Mouse (Mus musculus) retina, postnatal 1 day (tissue): ENCODE measurements around the gene Fahd1.

Experiments used
- DNase-seq: peaks from one replicate; pipeline ENCODE4 v3.0.0-alpha.2; 2012

Fahd1 gene

DNA sequence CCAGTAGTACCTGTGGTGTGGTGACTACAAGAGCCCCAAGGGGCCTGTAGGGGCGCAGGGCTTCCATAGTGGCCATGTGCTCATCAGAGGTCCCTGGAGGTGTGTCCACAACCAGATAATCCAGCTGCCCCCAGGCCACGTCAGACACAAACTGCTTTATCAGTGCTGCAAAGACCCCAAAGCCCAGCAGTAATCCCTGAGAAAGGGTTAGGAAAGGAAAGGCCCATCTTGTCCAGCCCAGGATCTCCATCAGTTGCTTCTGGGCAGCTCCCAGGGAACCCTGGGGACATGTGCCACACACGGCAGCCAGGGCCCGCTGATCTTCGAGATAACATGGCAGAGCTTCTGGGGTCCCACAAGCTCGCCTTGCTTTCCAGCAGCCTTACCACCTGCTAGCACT is 34.2 kb upstream of the Fahd1 start:
- DNase-seq: no peak

DNA sequence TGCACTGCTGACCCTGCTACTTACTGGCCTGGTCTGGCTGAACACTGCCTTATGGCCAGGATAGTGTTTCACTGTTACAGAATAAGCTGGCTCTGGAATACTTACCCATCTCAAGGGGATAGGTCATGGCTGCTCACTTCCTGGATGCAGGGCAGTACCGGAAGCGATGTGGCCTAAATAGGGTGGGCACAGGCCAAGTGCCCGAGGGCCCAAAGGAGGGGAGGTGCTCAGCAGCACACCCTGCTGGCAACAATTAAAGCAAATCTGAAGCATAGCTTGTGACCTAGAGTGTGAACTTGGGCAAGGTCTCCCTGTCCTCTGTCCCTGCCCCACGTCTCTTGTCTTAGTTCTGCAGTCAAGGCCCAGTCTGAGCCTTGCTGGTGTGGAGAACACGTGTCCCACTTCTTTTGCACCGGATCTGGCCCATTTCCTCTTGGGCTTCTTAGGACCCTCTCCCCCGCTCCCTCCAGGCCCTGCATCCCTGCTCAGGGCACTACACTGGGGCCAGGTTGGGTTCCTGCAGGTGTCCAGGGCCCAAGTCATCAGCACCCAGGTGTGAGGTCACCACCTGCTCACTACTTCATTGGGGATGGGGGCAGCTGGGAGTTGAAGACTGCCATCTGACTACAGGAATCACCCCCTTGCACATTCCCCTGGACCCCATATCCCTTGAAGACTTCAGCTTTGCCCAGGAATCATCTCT is 31.7 kb upstream of the Fahd1 start:
- DNase-seq: peak; percentile 79

DNA sequence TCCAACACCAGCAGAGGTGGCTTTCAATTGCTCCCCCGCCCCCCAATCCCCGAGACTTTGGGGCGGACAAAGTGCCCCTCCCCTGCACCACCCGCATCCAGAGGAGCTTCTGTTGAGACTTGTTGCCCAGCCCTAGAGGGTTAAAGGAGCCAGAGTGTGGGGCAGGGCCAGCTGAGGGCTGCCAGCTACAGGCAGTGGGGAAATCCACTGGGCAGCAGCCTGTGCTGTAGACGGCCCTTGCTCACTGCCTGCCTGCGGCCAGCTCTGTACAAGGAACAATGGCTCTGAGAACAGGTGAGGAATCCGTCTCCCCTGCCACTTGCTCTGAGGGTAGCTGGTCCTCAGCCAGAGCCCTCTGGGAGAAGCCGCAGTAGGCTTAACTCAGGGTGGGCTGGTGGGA is 28.4 kb upstream of the Fahd1 start:
- DNase-seq: no peak

DNA sequence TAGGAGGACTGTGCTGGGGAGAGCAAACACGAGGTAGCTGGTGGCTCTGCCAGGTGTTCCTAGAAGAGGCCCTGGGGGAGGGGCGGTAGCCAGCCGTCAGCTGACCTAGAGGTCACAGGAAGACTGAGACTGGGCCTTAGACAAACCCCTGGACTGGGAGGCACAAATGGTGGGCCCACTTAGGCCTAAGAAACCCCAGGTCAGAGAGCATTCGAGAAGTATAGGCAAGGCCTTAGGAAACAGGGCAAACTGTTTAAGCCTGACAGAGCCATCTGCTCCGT is 27.9 kb upstream of the Fahd1 start:
- no peak for DNase-seq

DNA sequence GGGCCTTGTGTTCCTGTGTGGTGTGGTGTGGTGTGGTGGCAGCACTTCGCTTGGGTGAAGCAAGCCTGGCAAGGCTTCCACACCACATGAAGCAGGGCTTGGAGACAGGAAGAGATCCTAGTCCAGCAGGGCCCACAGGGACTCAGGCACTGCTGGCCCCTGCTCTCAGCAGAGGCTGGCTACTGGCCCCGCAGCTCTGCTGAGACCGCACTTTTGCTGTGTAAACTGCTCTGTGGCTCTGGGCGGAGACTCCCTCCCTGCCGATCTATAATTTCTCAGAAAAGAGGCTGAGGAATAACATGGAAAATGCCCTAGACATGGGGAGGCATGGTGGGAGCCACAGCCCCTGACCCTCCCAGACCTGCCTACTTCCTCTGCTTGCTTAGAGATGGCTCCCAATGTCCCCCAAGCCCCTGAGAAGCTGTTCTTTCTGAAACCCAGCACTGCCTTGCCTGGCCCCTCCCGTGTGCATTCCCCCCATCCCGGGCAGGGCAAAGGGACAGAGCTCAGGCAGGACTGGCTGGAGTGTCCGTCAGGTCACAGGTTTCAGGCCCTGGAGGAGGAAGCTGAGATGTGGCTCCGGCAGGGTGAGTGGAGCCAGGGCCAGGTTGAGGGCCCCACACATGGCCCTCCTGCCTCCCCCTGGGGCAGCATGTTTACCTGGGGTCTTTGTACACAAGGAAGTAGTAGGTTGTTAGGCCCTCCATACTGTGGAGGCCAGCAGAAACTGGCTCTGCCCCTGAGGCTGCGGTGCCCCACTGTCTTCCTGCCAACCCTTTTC is 27.4 kb upstream of the Fahd1 start:
- no peak for DNase-seq

DNA sequence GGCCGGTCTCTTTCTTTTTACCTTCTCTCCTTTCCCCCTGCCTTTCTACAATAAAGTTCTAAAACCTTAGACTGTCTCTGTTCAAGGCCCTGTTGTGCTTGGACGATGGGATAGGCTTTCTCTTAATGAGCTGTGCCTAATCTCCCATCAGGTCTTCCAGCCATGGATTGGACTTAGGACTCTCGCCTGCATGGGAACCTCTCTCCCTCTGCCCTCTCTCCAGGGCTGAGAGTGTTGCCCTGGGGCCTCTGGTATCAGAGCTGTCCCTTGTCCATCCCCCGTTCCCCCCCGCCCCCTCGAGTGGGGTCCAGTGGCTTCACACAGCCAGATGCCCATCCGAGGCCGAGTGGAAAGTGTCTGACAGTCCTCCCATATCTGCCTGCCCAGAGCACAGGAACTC is 24.8 kb upstream of the Fahd1 start:
- no peak for DNase-seq

DNA sequence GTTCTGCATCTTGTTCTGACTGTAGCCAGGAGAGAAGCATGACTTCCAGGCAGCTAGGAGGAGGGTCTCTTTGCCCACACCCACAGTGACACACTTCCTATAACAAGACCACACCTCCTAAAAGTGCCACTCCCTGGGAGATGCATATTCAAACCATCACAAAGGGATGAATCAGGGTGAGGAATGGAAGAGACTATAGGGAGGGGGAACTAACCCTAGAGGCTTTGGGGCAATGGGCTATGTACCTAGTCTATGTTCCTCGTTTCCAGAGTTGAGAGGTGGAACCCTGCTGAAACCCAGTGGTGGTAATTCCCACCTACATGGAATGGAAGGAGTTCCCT is 24.2 kb upstream of the Fahd1 start:
- no peak for DNase-seq

DNA sequence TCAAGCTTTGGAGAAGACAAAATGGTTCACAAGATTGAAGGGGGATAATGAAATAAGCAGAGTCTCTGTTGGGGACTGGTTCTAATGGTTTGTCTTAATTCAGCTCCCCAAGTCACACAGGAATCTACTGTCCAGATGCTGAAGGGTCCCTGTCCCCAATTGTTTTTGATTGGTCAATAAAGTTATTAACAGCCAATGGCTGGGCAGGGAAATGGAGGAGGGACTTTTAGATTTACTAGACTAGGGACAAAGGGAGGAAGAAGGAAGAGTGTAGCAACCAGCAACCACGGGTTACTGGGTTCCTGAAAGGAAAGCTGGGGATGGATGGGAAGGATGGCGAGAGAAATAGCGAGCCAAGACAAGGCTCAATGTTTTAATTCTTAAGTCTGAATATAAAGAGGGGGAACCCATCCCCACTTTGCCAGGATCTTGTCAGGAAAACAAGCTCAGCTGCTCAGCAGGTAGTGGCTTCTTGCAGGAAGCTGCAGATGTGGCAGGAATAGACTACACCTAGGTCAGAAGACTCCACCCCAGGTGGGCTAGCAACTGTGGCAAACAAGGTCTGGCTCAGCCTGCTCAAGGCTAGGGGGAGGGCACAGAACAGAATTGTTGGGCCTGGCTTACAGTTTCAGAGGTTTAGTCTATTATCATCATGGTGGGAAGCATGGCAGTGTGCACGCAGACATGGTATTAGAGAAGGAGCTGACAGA is 23.7 kb upstream of the Fahd1 start:
- DNase-seq: no peak

DNA sequence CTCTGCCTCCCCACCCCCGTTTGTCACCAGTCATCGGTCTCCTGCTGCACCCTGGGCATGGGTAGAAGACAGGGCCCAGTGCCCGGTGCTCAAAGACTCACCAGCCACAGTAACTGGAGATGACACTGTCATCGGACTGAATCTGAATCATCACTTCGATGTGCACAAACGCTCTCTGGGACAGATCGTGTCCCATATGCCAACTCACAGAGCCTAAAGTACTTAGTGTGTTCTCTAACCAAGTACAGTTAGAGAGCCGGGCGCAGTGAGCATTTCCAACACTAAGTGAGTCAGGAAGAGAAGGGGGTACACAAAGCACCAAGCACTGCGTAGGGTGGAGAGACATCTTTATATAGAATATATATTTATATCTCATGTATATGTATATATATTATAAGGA is 17.8 kb upstream of the Fahd1 start:
- DNase-seq: no peak

DNA sequence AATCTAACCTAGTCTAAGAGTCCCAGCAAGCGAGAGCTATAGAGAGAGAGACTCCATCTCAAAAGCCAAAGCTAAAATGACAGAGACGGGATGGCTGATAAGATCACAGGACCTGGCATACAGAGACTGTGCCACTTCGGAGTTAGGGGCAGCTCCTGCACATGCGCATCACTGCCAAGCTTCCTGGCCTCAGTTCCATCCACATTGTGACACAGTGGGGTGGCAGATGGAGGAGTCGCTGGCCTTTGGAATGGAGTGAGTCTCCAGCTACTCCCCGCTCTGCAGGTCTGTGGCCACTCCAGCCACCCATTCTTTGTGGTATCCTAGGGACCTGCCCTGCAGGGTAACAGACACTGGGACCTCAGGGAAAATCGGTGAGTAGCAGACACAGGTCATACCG is 15.6 kb upstream of the Fahd1 start, which contains the start of gene Igfals:
Gene Igfals (plus strand): TSS at position 222 of the 400 bp plus-strand sequence.
- no peak for DNase-seq

DNA sequence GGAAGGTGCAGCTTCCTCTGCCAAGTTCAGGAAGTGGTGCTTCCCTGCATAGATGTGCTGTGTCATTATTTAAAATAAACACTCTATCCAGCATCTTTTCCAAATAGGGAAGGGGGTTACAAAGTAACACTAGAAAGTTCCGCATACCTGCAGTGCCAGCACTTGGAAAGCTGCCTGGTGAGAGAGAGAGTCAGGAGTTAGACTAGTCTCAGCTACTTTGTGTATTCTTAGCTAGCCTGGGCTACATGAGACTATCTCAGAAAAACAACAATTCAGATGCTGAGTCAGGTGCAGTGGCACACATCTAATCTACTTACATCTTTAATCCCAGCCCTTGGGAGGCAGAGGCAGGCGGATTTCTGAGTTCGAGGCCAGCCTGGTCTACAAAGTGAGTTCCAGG is 11.6 kb upstream of the Fahd1 start:
- DNase-seq: no peak

DNA sequence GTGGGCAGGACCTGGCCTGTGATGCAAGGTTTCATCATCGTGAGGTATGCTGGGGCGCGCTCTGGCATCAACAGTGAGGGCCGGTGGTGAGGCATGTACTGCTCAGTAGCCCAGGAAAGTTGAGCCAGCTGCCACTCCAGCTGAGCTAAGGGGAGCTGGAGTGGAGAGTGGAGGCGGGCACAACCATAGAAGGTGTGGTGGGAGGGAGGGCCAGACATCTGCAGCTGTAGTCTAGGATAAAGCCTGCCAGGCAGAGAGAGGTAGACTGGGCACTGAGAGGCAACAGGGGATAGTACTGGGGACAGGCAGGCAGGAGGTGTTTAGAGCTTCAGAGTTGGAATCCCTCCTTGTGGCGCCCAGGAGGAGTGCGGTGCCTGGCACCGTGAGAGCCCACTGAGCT is 9.9 kb upstream of the Fahd1 start:
- DNase-seq: no peak

DNA sequence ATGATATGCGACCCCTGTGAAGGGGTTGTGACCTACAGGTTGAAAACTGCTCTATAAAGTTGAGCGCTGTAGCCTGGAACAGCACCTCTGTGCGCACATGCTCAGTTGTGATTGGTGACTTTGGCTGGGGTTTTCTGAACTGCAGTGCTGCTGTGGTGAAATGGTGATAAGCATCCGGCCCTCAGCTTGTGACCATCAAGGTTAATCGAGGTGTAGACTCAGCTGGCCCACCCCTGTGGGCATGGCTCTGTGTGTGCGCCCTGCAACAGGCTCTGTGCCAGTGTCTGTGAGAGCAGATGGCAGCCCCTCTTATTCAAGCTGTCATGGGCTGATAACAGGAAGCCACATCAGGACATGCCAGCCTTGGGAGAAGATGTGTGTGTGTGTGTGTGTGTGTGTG is 8.8 kb upstream of the Fahd1 start:
- DNase-seq: no peak

DNA sequence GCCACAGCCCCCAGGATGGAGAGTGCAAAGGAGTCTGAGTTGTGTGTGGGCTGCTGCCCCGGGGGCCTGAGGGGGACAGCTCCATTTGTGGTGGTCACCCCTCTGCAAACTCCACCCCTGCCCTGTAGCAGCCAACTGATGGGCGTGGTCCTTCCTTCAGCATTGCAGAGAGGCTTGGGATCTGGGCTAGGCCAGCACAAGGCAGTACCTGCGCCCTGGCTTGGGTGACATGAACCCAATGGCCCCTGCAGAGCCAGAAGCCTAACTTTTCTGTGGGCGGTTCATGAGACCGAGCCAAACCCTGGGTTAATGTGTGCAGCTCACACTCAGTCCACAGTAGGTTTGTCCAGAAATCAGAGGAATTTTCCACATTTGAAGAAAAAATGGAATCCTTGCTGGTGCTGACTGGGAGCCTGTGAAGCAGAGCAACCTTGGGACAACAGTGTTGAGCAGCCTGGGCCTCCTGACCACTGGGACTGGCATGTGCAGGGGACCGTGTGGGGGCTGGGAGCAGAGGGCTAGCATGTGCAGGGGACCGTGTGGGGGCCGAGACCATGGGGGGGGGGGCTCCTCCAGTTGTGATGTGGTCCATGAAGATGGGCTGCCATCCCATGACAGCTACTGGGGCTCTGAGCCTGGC is 7.8 kb upstream of the Fahd1 start:
- no peak for DNase-seq

DNA sequence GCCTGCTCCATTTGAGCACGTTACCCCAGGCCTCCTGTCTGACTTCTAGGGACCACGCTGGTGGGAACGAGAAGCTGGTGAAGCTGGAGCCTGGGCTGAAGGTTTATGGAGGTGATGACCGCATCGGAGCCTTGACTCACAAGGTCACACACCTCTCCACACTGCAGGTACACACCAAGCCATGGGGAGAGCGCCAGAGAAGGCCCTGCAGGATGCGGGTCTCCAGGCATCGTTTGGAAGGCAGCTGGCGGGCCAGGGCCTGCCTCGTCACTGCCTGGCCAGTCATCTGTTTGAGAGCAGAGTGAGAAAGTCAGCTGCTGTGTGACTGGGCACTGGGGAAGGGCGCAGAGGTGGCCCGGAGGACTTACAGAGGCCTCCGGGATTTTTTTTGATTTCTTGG is 6.4 kb upstream of the Fahd1 start:
- DNase-seq: no peak

DNA sequence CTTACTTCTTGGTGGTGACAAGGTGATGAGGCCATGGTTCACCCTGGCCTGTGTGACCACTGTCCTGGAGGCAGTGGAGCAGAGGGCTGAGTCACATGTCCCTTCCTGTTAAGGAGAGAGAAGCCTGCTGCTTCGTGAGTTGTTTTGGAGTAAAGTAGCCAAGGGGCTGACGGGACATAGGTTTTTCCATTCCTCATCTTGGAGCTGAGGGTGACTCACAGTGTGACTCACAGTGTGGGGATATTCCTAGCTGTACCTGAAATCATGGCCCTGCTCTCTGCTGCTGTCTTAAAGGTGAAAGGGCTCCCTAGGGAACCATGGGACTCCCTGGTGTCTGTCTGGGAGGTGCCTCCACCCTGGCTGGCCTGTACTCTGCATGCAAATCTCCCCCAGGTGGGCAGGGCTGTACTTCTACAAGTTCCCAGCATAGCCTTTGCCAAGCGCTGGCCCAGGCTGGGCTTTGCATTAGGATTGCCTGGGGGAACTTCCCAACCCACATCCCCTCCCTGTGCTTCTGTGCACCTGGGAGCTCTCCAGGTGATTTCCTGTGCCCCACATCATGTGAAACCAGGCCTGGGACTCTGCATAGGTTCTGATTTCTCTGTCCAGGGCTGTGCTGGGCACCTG is 5.8 kb upstream of the Fahd1 start:
- no peak for DNase-seq

DNA sequence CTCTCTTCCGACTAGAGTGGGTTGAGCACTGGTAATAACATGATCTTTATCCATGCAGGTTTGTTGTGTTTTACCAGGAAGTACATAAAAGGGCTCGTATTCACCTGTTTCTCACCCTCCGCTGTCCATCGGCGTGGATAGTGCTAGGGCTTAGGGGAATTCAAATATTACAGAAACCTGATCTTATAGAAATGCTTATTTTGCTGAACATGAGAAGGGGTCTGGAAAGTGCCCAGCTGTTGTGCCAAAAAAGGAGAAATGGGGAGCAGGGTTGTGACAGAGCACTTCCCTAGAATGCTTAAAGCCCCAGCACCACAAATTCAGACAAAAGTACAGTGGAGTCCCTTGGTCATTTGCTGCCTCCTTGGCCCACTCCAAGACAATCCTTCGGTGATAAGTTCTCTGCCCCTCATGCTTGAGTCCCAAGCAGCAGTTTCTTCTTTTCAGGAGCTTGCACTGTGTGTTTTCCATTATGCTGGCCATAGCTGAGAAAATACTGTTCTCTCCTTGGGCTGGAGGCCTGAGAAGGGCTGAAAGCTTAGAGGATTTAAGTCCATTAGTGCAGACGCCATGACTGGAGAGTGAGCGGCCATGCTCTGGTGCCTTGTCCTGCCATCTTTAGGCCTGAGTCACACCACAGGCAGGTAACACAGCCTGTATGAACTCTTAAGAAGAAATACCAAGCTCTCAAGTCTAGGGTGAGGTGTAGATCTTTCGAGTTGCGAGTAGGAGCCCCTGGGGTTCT is 1.4 kb upstream of the Fahd1 start:
- no peak for DNase-seq

DNA sequence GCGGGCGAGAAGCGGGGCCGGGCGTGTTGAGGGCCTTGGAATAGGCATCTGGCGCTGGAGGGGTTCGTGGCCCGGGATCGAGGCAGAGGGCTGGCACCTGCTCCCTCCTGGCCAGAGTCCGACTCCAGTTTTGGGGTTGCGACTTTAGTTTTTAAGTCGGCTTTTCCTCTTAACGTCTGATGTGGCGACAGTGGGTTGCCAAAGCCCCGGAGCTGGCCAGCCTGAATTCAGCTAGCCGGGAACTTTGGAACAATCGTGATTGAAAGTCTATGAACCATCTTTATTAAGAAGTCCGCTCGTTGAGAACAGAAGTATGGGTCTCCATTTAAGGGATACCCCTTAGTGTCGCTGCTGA is 586 bp upstream of the Fahd1 start:
- DNase-seq: no peak

DNA sequence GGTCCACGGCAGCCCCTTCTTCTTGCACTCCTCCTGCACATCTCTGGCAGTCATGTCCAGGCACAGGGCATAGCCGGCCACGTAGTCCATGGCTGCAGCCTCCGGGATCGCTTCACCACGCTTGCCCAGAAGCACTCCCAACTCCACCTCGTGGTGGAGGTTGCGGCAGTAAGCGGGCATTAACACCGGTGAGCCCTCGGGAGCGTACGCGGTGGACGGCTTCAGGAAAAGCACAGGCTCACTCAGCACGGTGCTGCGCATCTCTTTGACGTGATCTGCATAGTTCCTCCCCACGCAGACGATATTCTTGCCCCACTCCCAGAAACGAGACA is 465 bp downstream of the Fahd1 start:
- no peak for DNase-seq

DNA sequence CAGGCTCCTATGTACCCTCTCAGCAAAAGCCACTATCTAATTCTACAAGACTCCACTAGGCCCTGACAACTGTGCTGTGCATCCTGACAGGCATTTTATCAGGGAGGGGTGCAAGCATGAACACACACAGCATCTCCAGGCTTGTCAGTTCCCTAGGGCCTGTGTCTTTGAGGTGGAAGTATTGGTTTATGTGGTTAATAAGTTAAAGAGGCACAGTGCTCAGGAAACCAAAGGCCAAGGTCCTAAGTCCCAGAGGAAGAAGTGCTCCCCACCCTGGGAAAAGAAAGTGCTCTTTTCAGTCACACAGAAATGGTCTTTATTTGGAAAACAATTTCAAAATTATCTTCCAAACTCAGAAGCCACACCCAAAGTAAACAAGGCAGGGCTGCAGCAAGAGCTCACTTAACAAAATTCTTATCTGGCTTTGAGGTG is 1.5 kb downstream of the Fahd1 start:
- DNase-seq: no peak

DNA sequence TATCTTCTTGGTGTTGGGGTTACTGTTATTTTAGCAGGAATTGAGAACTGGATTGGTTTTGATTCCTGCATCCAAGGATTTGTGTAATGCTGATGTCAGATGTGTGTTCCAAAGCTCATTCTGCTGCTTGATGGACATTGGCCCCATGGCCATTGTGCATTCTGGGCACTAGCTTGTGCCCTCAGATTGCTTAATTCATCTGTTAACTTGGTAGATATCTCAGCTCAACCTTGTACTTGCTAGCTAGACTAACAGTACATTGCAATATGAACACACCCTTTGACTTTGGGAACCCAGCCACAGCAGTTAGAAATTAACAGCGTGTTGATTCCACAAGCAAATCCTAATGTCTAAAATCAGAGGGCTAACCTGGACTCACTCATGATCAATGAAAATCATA is 2.8 kb downstream of the Fahd1 start:
- DNase-seq: no peak

DNA sequence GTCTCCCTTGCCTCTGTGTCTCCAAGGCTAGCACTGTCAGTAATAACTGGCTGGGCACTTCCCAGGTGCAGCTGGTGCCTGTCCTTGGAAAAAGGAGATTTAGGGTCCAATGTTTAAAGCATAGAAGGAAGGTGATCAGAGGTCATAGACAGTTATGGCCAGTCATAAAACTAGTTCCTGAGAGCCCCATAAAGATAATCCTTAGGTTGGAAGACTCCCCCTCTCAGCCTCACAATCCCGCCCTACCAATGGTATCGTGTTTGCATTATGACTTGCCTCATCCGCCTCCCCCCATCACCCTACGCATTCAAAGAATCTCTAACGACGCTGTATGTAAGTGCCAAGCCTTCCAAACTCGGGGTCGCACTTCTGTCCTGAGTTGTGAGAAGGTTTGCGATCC is 5.6 kb downstream of the Fahd1 start:
- DNase-seq: no peak

DNA sequence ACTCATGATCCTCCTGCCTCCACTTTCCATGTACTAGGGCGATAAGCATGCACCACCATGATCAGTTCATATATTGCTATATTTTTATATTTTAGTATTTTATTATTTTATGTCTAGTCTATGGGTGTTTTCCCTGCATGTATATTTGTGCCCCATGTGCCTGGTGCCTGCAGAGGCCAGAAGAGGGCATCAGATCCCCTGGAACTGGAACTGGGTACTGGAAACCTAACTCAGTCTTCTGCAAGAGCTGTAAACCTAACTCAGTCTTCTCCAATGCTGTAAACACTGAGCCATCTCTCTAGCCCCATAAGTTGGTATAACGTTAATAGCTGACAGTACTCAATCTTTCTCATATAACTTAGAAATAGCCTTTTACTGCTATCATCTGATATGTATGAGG is 7.5 kb downstream of the Fahd1 start:
- DNase-seq: no peak
